Mouse (Mus musculus) megakaryocyte, embryonic 14.5 days (primary cell): ENCODE results near the gene B4galt7. TPM values are rescaled to one million over a fixed set of nuclear protein-coding genes. Genes with fewer than 3 reads are reported as not detected.
"Not testable (repeated sequence)": the region's sequence is repeated elsewhere in the genome, so short reads cannot be mapped to it uniquely, and the experiment has no call there.

Experiments
- H3K27me3 ChIP-seq: replicated peaks from 2 replicates; pipeline ENCODE3; 2012; ENCODE audit warnings: inconsistent platforms
- H3K36me3 ChIP-seq: replicated peaks from 2 replicates; pipeline ENCODE3; 2012; ENCODE audit warnings: low read length, inconsistent platforms, mixed read lengths
- H3K4me1 ChIP-seq: 2 replicates; pipeline ENCODE4 v1.6.1; 2012; ENCODE audit warnings: inconsistent platforms
- H3K4me3 ChIP-seq: replicated peaks from 2 replicates; pipeline ENCODE3; 2012; ENCODE audit warnings: moderate library complexity, mild to moderate bottlenecking, inconsistent platforms
- H3K9me3 ChIP-seq: 2 replicates; pipeline ENCODE4 v1.6.1; 2012; ENCODE audit warnings: inconsistent platforms
- FLI1 ChIP-seq: IDR thresholded peaks from 2 replicates; pipeline ENCODE4 v1.6.1; 2012; ENCODE audit warnings: low read length, inconsistent platforms, mixed read lengths
- GATA1 ChIP-seq: IDR thresholded peaks from 3 replicates; pipeline ENCODE4 v1.6.1; 2012; ENCODE audit warnings: mixed read lengths, low read length, inconsistent platforms, borderline replicate concordance
- polyA plus RNA-seq: library from polyadenylated mRNA; stranded (reverse); fragments of >175 nt; gene quantifications from 2 replicates; pipeline ENCODE4 v1.2.3, GENCODE M21; 2012; ENCODE audit warnings: low replicate concordance; ENCODE audit not compliant: insufficient read depth

Gene B4galt7
- polyA plus RNA-seq, result 11.6 and 13.8 TPM in 2 replicates

GRCm38 (mm10) chr13:55599566-55600540, at the start of gene B4galt7:
TSS of gene B4galt7 (plus strand) at chr13:55599896.
- Histone ChIP-seq H3K27me3 (no peaks in the 10 kb centered on the region), H3K9me3 (no peaks in the 10 kb centered on the region), H3K4me1 (peaks cover 62% of the 10 kb centered on the region), H3K36me3 (peaks cover 63% of the 10 kb centered on the region), H3K4me3 (peak within 1 kb of the TSS; percentile 99)
- TF ChIP-seq FLI1 (no peak), GATA1 (no peak)

GRCm38 (mm10) chr13:55555921-55556320, 43.8 kb upstream of the B4galt7 start:
- peaks cover 18% of the 10 kb centered on the region for H3K4me1 ChIP-seq
- H3K4me3 ChIP-seq, result no peak overlapping the region
- H3K36me3 ChIP-seq, result peaks cover 88% of the 10 kb centered on the region
- H3K9me3 ChIP-seq, result no peaks in the 10 kb centered on the region
- no peak for TF ChIP-seq GATA1
- no peak for TF ChIP-seq FLI1
- no peaks in the 10 kb centered on the region for H3K27me3 ChIP-seq

GRCm38 (mm10) chr13:55557499-55557898, 42.2 kb upstream of the B4galt7 start:
- no peaks in the 10 kb centered on the region for H3K27me3 ChIP-seq
- no peaks in the 10 kb centered on the region for H3K9me3 ChIP-seq
- TF ChIP-seq GATA1, result no peak
- TF ChIP-seq FLI1, result no peak
- H3K4me3 ChIP-seq, result no peak overlapping the region
- peaks cover 87% of the 10 kb centered on the region for H3K36me3 ChIP-seq
- H3K4me1 ChIP-seq, result peaks cover 22% of the 10 kb centered on the region

GRCm38 (mm10) chr13:55563266-55563879, 36.3 kb upstream of the B4galt7 start:
- Histone ChIP-seq H3K36me3 (peaks cover 84% of the 10 kb centered on the region), H3K4me1 (peaks cover 45% of the 10 kb centered on the region), H3K4me3 (no peak overlapping the region), H3K9me3 (no peaks in the 10 kb centered on the region), H3K27me3 (no peaks in the 10 kb centered on the region)
- no peak for TF ChIP-seq FLI1
- TF ChIP-seq GATA1, result no peak

GRCm38 (mm10) chr13:55567001-55567400, 32.7 kb upstream of the B4galt7 start:
- Histone ChIP-seq H3K4me1 (peaks cover 46% of the 10 kb centered on the region), H3K27me3 (no peaks in the 10 kb centered on the region), H3K9me3 (no peaks in the 10 kb centered on the region), H3K4me3 (no peak overlapping the region), H3K36me3 (peaks cover 68% of the 10 kb centered on the region)
- TF ChIP-seq GATA1 (no peak), FLI1 (no peak)

- H3K4me3 ChIP-seq, result no peak overlapping the region
- H3K36me3 ChIP-seq, result peaks cover 65% of the 10 kb centered on the region
- no peaks in the 10 kb centered on the region for H3K9me3 ChIP-seq
- H3K27me3 ChIP-seq, result no peaks in the 10 kb centered on the region
- H3K4me1 ChIP-seq, result peaks cover 49% of the 10 kb centered on the region
- TF ChIP-seq GATA1 (no peak), FLI1 (no peak)
These were observed 31.7 kb upstream of the B4galt7 start for GRCm38 (mm10) chr13:55567949-55568348.

GRCm38 (mm10) chr13:55568524-55568923, 31.2 kb upstream of the B4galt7 start:
- H3K9me3 ChIP-seq, H3K4me3 ChIP-seq, H3K27me3 ChIP-seq: not testable (repeated sequence)
- Histone ChIP-seq H3K4me1 (peaks cover 49% of the 10 kb centered on the region), H3K36me3 (peaks cover 61% of the 10 kb centered on the region)

- Histone ChIP-seq H3K27me3 (no peaks in the 10 kb centered on the region), H3K4me3 (peak overlapping the region; percentile 97), H3K4me1 (peaks cover 51% of the 10 kb centered on the region), H3K9me3 (peaks cover 3% of the 10 kb centered on the region; the same call in 1 of the 2 replicates), H3K36me3 (peaks cover 52% of the 10 kb centered on the region)
- TF ChIP-seq FLI1, result no peak
These were observed 29.9 kb upstream of the B4galt7 start for GRCm38 (mm10) chr13:55569726-55570285.

GRCm38 (mm10) chr13:55570286-55570973, 29.3 kb upstream of the B4galt7 start:
- H3K9me3 ChIP-seq, result peaks cover 3% of the 10 kb centered on the region; the same call in 1 of the 2 replicates
- TF ChIP-seq FLI1 (no peak), GATA1 (no peak)
- peak overlapping the region; percentile 97 for H3K4me3 ChIP-seq
- H3K4me1 ChIP-seq, result peaks cover 54% of the 10 kb centered on the region
- H3K36me3 ChIP-seq, result peaks cover 45% of the 10 kb centered on the region
- H3K27me3 ChIP-seq, result no peaks in the 10 kb centered on the region
